Mouse (Mus musculus): Measurements from ENCODE around the gene St8sia2. TPM values are rescaled to one million over a fixed set of nuclear protein-coding genes. Genes with fewer than 3 reads are reported as not detected.
"Not testable (repeated sequence)": the region's sequence is repeated elsewhere in the genome, so short reads cannot be mapped to it uniquely, and the experiment has no call there.

Gene St8sia2
- polyA plus RNA-seq, 1 experiment from 2014 or later = 11.7 TPM

GRCm38 (mm10) chr7:74016613-74017012 lies 3.1 kb upstream of the St8sia2 start:
- H3K9ac ChIP-seq = no peak overlapping the region
- no peak overlapping the region for H3K4me3 ChIP-seq (replicated peaks)
- H3K4me1 ChIP-seq = peaks cover 17% of the 10 kb centered on the region
- H3K4me2 ChIP-seq = no peak overlapping the region
- no peaks in the 10 kb centered on the region for H3K9me3 ChIP-seq (replicated peaks)
- no peak for ATAC-seq (replicated peaks; ENCODE audit: low FRiP score)
- WGBS = 84% methylated on average over 2 of the region's 2 CpGs
- H3K27ac ChIP-seq = no peak overlapping the region
- H3K36me3 ChIP-seq = no peaks in the 10 kb centered on the region
- H3K27me3 ChIP-seq = peaks cover 27% of the 10 kb centered on the region

DNA sequence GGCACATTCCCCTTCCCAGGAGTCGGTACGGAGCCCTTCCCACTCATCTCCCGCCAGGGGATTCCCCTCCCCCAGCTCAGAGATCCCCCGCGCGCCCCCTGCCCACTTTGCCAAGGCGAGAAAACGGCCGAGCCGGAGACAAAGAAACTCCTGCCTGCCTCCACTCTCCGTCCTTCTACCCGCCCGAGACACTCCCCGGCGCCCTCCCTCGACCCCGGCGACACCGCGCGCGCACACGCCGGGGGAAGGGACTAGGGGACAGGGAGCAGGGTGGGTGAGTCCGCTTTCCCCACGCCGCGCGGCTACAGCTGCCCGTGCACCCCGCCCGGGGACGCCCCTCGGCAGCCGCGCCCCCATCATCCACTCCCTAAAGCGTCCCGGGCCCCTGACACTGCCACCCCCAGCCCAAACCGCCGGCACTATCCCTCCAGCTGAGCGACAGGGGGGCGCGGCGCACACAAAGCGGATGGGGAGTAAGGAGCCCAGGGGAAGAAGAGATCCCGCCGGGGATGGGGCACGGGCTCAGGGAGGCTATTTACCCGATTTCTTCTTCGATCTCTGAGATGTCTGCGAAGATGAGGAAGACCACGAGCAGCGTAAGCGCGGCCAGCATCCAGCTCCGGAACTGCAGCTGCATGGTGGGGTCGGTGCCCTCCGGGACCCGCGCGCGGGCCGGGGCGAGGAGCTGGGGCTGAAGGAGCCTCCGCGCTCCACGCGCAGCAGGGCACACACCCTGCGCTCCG lies 461 bp downstream of the St8sia2 start:
- peak; percentile 57 for ATAC-seq (replicated peaks; ENCODE audit: low FRiP score)
- H3K36me3 ChIP-seq = no peaks in the 10 kb centered on the region
- no peaks in the 10 kb centered on the region for H3K9me3 ChIP-seq (replicated peaks)
- peak overlapping the region; percentile 62 for H3K4me3 ChIP-seq (replicated peaks)
- H3K9ac ChIP-seq = peak overlapping the region; percentile 72
- WGBS = under 1% methylated on average over 64 of the region's 70 CpGs
- peak overlapping the region; percentile 81 for H3K4me2 ChIP-seq
- H3K4me1 ChIP-seq = peaks cover 29% of the 10 kb centered on the region
- H3K27me3 ChIP-seq = peaks cover 26% of the 10 kb centered on the region
- H3K27ac ChIP-seq = peak overlapping the region; percentile 80

DNA sequence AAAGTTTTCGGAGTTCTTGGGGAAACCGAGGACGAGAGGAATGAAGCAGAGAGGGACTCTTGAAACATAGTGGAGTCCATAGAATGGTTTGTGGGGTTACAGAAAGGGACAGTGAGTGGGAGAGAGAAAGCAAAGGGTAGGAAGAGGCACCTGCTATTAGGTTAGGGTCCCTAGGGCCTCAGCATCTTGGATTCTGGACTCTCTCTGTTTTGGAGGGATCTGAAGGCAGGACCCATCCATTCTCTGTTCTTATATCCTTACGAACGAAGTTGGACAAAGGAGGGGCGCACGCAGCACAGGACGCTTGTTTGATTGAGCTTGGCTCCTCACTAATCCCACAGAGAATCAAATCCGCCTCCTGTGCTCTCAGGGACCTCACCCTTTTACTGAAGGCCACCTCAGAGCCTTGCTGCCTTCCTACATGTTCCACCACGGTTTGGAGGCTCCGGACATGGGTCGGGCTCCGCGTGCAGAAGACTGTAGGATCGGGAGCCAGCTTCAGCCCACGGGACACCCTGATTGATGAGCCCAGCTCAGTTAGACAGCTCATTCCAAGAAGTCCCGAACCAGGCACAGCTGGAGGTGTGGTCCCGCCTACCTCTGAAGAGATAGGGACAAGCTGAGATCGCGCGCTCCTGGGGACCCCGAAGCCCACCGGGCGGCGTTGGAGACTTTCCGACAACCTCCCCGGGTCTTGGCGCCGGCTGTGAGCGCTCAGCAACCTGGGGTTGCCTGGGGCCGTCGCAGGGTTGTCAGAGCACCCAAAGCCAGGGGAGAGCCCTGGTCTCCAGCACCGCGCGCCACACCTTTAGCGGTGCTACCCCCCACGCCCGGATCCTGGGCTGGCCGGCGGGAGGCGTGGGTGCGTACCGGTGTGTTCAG lies 1.3 kb downstream of the St8sia2 start:
- peak; percentile 13; the same call in 1 of the 2 replicates for ATAC-seq (replicated peaks; ENCODE audit: low FRiP score)
- Histone ChIP-seq H3K4me2 (peak overlapping the region; percentile 81), H3K36me3 (no peaks in the 10 kb centered on the region), H3K4me3 (replicated peaks) (peak overlapping the region; percentile 62), H3K9me3 (replicated peaks) (no peaks in the 10 kb centered on the region), H3K27ac (peak overlapping the region; percentile 80; the same call in 1 of the 2 replicates), H3K4me1 (peaks cover 36% of the 10 kb centered on the region), H3K9ac (peak overlapping the region; percentile 72), H3K27me3 (peaks cover 26% of the 10 kb centered on the region)
- 5% methylated on average over 42 of the region's 43 CpGs for WGBS

DNA sequence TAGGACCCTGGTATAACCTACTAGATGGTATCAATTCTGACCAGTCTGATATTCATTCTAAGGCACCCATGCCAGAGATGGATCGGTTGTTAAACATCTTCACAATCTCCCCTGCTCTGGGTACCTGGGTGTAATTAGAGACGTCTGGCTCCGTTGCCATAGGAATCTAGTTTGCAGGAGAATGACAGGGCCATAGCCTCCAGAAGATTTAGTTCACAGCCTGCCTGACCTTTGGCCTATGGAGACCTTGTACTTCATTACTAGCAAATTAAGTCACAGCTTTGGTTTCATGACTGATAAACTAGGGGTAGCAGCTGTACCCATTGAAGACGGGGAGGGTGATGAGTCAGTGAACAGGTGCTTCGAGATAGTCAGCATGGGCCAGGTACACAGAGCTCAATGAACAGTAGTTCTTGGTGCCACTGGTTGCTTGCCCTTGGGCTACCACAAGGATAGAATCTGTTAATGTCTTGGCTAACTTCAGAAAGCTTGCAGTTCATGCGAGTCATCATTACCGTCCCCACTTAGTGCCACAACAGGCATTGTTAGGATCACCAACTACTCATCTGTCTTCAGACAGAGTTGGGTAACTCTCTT lies 4.4 kb downstream of the St8sia2 start:
- WGBS = 41% methylated on average over 7 of the region's 7 CpGs
- no peaks in the 10 kb centered on the region for H3K9me3 ChIP-seq (replicated peaks)

DNA sequence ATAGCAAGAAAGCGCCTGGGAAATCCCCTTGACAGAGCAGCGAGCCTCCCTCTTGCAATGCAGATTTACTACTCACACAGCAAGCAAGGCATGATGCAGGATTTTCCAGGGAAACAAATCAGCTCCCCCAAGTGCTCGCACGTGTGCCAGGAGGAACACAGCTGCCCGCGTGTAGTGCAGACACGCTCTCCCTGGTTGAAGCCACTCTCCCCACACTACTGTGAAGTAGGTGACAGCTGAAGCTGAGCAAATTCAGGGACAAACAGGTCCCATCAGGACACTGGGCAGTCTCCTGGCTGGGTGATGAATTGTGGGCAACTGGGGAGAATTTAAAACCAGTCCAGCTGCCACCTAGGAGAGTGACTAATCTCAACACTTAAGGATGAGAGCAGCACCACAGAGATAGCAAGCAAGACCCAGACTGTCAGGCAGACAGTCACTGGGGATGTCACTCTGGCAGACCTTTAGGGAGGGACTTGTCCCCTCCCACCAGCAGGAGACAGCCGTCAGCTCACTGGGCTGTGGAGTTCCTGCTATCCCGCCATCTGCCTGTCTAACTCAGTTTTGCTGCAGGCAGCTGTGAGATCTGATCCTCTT lies 6.6 kb downstream of the St8sia2 start:
- peaks cover 8% of the 10 kb centered on the region for H3K27me3 ChIP-seq
- WGBS = 15% methylated on average over 9 of the region's 9 CpGs
- peak; percentile 66 for ATAC-seq (replicated peaks; ENCODE audit: low FRiP score)

More for the DNA sequence above, 4.4 kb downstream of the St8sia2 start:
- H3K27me3 ChIP-seq = peaks cover 13% of the 10 kb centered on the region
- no peak overlapping the region for H3K4me2 ChIP-seq
- no peak overlapping the region for H3K9ac ChIP-seq
- peaks cover 42% of the 10 kb centered on the region for H3K4me1 ChIP-seq
- no peaks in the 10 kb centered on the region for H3K36me3 ChIP-seq
- no peak overlapping the region for H3K4me3 ChIP-seq (replicated peaks)
- H3K27ac ChIP-seq = no peak overlapping the region
- ATAC-seq (replicated peaks; ENCODE audit: low FRiP score) = no peak

GRCm38 (mm10) chr7:74006364-74006763 lies 7.1 kb downstream of the St8sia2 start:
- no peak for ATAC-seq (replicated peaks; ENCODE audit: low FRiP score)
- peaks cover 7% of the 10 kb centered on the region; the same call in 1 of the 2 replicates for H3K27me3 ChIP-seq
- no peaks in the 10 kb centered on the region for H3K36me3 ChIP-seq
- no peaks in the 10 kb centered on the region for H3K9me3 ChIP-seq (replicated peaks)
- H3K4me3 ChIP-seq (replicated peaks) = no peak overlapping the region
- H3K4me1 ChIP-seq = peaks cover 29% of the 10 kb centered on the region
- H3K27ac ChIP-seq = no peak overlapping the region
- no peak overlapping the region for H3K9ac ChIP-seq
- peak overlapping the region; percentile 10; the same call in 1 of the 2 replicates for H3K4me2 ChIP-seq
- WGBS = 4% methylated on average over 1 of the region's 1 CpGs

More for the DNA sequence above, 6.6 kb downstream of the St8sia2 start:
- Histone ChIP-seq H3K9me3 (replicated peaks) (no peaks in the 10 kb centered on the region), H3K4me1 (peaks cover 31% of the 10 kb centered on the region), H3K36me3 (no peaks in the 10 kb centered on the region), H3K9ac (no peak overlapping the region), H3K4me3 (replicated peaks) (no peak overlapping the region), H3K27ac (no peak overlapping the region), H3K4me2 (peak overlapping the region; percentile 10; the same call in 1 of the 2 replicates)

DNA sequence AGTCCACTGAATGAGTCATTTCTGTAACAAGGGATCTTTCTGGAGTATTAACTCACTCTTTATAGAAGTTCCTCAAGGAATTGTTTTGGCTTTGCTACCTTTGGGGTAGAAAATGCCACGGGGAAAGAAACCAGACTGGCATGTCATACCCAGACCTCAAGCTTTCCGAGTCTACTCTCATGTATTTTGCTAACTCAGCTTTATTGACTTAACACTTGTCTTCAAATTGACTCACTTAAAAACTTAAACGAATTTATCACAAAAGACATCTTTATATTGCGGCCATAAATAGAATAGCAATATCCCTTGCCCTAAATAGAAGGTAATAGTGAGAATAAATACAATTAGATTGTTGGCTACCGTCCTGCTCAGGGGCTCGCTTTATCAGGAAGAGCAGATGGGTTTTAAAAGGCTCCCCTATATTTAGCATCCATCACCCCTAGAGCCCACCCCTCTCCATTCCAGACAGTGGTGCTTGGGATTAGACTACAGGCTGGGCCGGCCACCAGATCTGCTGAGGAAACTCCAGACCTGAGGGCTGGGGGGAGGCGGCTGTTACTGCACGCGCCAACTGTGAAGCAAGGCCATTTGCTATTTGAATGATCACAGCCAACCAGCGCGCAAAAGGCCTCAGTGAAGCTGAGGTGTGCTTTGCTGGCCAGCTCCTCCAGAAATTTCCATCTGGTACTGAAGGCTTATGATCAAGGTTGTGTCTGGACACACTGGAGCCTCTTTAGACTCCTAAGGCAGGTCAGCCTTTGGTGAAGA lies 12.6 kb downstream of the St8sia2 start:
- Histone ChIP-seq H3K9me3 (replicated peaks) (no peaks in the 10 kb centered on the region), H3K36me3 (0 out of 2 replicates have a peak, but pooled peaks cover 5% of the 10 kb centered on the region), H3K4me2 (no peak overlapping the region), H3K4me3 (replicated peaks) (no peak overlapping the region), H3K27me3 (no peaks in the 10 kb centered on the region), H3K27ac (no peak overlapping the region), H3K9ac (no peak overlapping the region), H3K4me1 (no peaks in the 10 kb centered on the region; the same call in 1 of the 2 replicates)
- 57% methylated on average over 12 of the region's 12 CpGs for WGBS
- ATAC-seq (replicated peaks; ENCODE audit: low FRiP score) = no peak

DNA sequence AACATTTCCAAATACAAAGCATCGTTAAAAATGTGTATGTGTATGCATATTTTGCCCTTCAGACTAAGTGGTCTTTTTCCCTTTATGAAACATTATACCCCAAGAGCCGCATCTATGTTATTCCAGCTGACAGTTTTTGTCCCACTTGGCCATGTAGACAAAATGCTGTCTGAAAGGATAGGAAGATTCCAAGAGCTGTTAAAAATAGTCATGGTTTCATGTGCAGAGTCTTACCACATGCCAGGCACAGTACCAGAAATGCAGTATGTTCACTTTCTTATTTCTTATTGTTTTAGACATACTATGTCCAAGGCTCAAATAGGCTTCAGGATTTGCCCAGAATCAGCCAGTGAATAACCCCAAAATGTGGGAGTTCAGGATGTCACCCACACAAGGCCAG lies 24.1 kb downstream of the St8sia2 start:
- 84% methylated on average over 2 of the region's 2 CpGs for WGBS
- no peak overlapping the region for H3K9ac ChIP-seq
- no peaks in the 10 kb centered on the region for H3K36me3 ChIP-seq
- no peak overlapping the region for H3K4me3 ChIP-seq (replicated peaks)
- ATAC-seq (replicated peaks; ENCODE audit: low FRiP score) = no peak
- no peaks in the 10 kb centered on the region for H3K27me3 ChIP-seq
- no peaks in the 10 kb centered on the region for H3K9me3 ChIP-seq (replicated peaks)
- no peak overlapping the region for H3K4me2 ChIP-seq
- H3K27ac ChIP-seq = no peak overlapping the region
- peaks cover 8% of the 10 kb centered on the region for H3K4me1 ChIP-seq

GRCm38 (mm10) chr7:73972157-73972556 lies 41.3 kb downstream of the St8sia2 start:
- WGBS = 43% methylated on average over 5 of the region's 5 CpGs
- ATAC-seq (replicated peaks; ENCODE audit: low FRiP score); H3K4me2 ChIP-seq; H3K27ac ChIP-seq; H3K9me3 ChIP-seq (replicated peaks); H3K27me3 ChIP-seq; H3K4me3 ChIP-seq (replicated peaks); H3K9ac ChIP-seq; H3K4me1 ChIP-seq: not testable (repeated sequence)
- peaks cover 19% of the 10 kb centered on the region; the same call in 1 of the 2 replicates for H3K36me3 ChIP-seq

- H3K9me3 ChIP-seq (replicated peaks) = no peaks in the 10 kb centered on the region
- ATAC-seq (replicated peaks; ENCODE audit: low FRiP score) = peak; percentile 68
- H3K4me1 ChIP-seq = 0 out of 2 replicates have a peak, but pooled peaks cover 3% of the 10 kb centered on the region
- 0 out of 2 replicates have a peak overlapping the region, but pooled peaks have one; percentile 10 for H3K27ac ChIP-seq
- peaks cover 22% of the 10 kb centered on the region for H3K36me3 ChIP-seq
- WGBS = 52% methylated on average over 3 of the region's 3 CpGs
- H3K4me2 ChIP-seq = no peak overlapping the region
- H3K4me3 ChIP-seq (replicated peaks) = no peak overlapping the region
- no peak overlapping the region for H3K9ac ChIP-seq
- no peaks in the 10 kb centered on the region for H3K27me3 ChIP-seq
Measured at GRCm38 (mm10) chr7:73965164-73965563, 48.3 kb downstream of the St8sia2 start.

DNA sequence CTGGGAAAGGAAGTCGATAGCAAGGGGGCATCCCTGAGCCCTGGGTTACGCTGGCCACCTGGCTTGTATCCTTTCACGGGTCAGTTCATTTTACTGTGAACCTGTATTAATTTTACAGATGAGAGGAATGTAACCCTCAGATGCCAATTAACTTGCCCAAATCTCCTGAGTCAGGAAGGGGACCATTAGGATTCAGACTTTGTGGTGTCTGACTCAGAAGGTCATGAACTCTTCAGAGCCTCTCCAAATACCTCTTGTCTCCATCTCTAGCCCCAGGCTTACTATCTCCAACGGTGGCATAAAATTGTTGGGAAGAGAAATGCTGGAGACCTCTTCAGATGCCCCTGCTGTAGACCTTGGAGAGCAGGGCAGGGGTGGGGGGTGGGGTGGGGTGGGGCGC lies 51.1 kb downstream of the St8sia2 start:
- WGBS = 68% methylated on average over 5 of the region's 5 CpGs
- H3K27me3 ChIP-seq = no peaks in the 10 kb centered on the region
- H3K4me2 ChIP-seq = no peak overlapping the region
- H3K27ac ChIP-seq = no peak overlapping the region
- peaks cover 30% of the 10 kb centered on the region for H3K36me3 ChIP-seq
- no peak for ATAC-seq (replicated peaks; ENCODE audit: low FRiP score)
- H3K9ac ChIP-seq = no peak overlapping the region
- no peak overlapping the region for H3K4me3 ChIP-seq (replicated peaks)
- 0 out of 2 replicates have a peak, but pooled peaks cover 3% of the 10 kb centered on the region for H3K4me1 ChIP-seq
- no peaks in the 10 kb centered on the region for H3K9me3 ChIP-seq (replicated peaks)
